Mouse (Mus musculus) CH12.LX (cell line): ENCODE results near the gene Fam241b. TPM values are rescaled to one million over a fixed set of nuclear protein-coding genes. Genes with fewer than 3 reads are reported as not detected.

Experiments used
- DNase-seq: peaks from one replicate; pipeline ENCODE4 v3.0.0-alpha.2; 2013; ENCODE audit errors: extremely low read depth
- H3K27ac ChIP-seq: 2 replicates; pipeline ENCODE4 v1.5.1; 2012; ENCODE audit warnings: low read depth, mild to moderate bottlenecking, control low read depth, moderate library complexity; ENCODE audit not compliant: insufficient read depth
- H3K27me3 ChIP-seq: replicated peaks from 2 replicates; pipeline ENCODE3; 2012; ENCODE audit warnings: inconsistent platforms
- H3K36me3 ChIP-seq, 2 experiments: replicated peaks in 1 of 2; 2 replicates each; pipeline versions ENCODE3 to v1.6.1; 2012; ENCODE audit warnings: inconsistent platforms in 1 of 2, low read length in 1 of 2, mild to moderate bottlenecking in 1 of 2, mixed read lengths in 1 of 2, moderate library complexity in 1 of 2; ENCODE audit not compliant: control insufficient read depth in 1 of 2, insufficient read depth in 1 of 2
- H3K4me1 ChIP-seq, 2 experiments: 2 replicates each; pipeline ENCODE4 v1.6.1; 2012; ENCODE audit warnings: inconsistent platforms in 1 of 2, moderate library complexity in 1 of 2; ENCODE audit not compliant: insufficient read depth in 2 of 2, control insufficient read depth in 1 of 2
- H3K4me2 ChIP-seq: 2 replicates; pipeline ENCODE4 v1.6.1; 2012; ENCODE audit warnings: low read depth, mild to moderate bottlenecking, control low read depth; ENCODE audit not compliant: poor library complexity, insufficient read depth, severe bottlenecking
- H3K4me3 ChIP-seq, 3 experiments: fragments of 150-350 bp in 1 of 3; sonication (generic) in 1 of 3; replicated peaks in 1 of 3; 2 replicates each; pipeline versions ENCODE3 to v1.5.1; 2011 to 2012; ENCODE audit warnings: low read depth in 2 of 3, low read length in 2 of 3, mild to moderate bottlenecking in 2 of 3, moderate library complexity in 2 of 3, control low read depth in 1 of 3, improper control_type of control experiment in 1 of 3, inconsistent platforms in 1 of 3, mixed read lengths in 1 of 3; ENCODE audit not compliant: poor library complexity in 1 of 3
- H3K79me2 ChIP-seq: replicated peaks from 2 replicates; pipeline ENCODE4 v1.6.1; 2012; ENCODE audit warnings: mild to moderate bottlenecking, moderate library complexity; ENCODE audit not compliant: control insufficient read depth, poor library complexity, insufficient read depth, severe bottlenecking; ENCODE audit errors: extremely low read depth
- H3K9ac ChIP-seq: 2 replicates; pipeline ENCODE4 v1.6.1; 2012; ENCODE audit warnings: low read depth, mild to moderate bottlenecking, control low read depth, moderate library complexity; ENCODE audit not compliant: insufficient read depth
- H3K9me3 ChIP-seq: replicated peaks from 2 replicates; pipeline ENCODE3; 2012; ENCODE audit warnings: low read length, inconsistent platforms, mixed read lengths
- BHLHE40 ChIP-seq: IDR thresholded peaks from 2 replicates; pipeline ENCODE4 v1.6.1; 2011; ENCODE audit warnings: mild to moderate bottlenecking, low read depth, low read length, improper control_type of control experiment
- CHD1 ChIP-seq: IDR thresholded peaks from 2 replicates; pipeline ENCODE4 v1.6.1; 2012; ENCODE audit warnings: low read depth, low read length, improper control_type of control experiment, inconsistent platforms
- CHD2 ChIP-seq: IDR thresholded peaks from 2 replicates; pipeline ENCODE4 v1.6.1; 2011; ENCODE audit warnings: low read length, improper control_type of control experiment
- CTCF ChIP-seq, 2 experiments: IDR thresholded peaks in 1 of 2; conservative IDR thresholded peaks in 1 of 2; 2 replicates each; pipeline ENCODE4 v1.5.1; 2011 to 2012; ENCODE audit warnings: low read depth in 2 of 2, low read length in 2 of 2, improper control_type of control experiment in 1 of 2, inconsistent platforms in 1 of 2, mild to moderate bottlenecking in 1 of 2, moderate library complexity in 1 of 2
- GABPA ChIP-seq: IDR thresholded peaks from 2 replicates; pipeline ENCODE4 v1.6.1; 2012; ENCODE audit warnings: low read depth, low read length, improper control_type of control experiment, inconsistent platforms; ENCODE audit not compliant: insufficient replicate concordance
- IRF4 ChIP-seq: IDR thresholded peaks from 2 replicates; pipeline ENCODE4 v1.6.1; 2014; ENCODE audit warnings: low read depth, mild to moderate bottlenecking, inconsistent platforms, low read length, improper control_type of control experiment
- KAT2A ChIP-seq: IDR thresholded peaks from 2 replicates; pipeline ENCODE4 v1.6.1; 2012; ENCODE audit warnings: low read length, improper control_type of control experiment, inconsistent platforms; ENCODE audit not compliant: insufficient replicate concordance
- MAX ChIP-seq: IDR thresholded peaks from 2 replicates; pipeline ENCODE4 v1.6.1; 2011; ENCODE audit warnings: low read length, improper control_type of control experiment
- MEF2A ChIP-seq: IDR thresholded peaks from 2 replicates; pipeline ENCODE4 v1.6.1; 2014; ENCODE audit warnings: low read depth, mild to moderate bottlenecking, inconsistent platforms, low read length, improper control_type of control experiment, borderline replicate concordance
- NELFE ChIP-seq: IDR thresholded peaks from 2 replicates; pipeline ENCODE4 v1.6.1; 2011; ENCODE audit warnings: low read depth, low read length, improper control_type of control experiment
- POLR2AphosphoS2 ChIP-seq: IDR thresholded peaks from 2 replicates; pipeline ENCODE4 v1.6.1; 2011; ENCODE audit warnings: low read depth, low read length, improper control_type of control experiment
- RAD21 ChIP-seq: IDR thresholded peaks from 2 replicates; pipeline ENCODE4 v1.6.1; 2011; ENCODE audit warnings: low read depth, mild to moderate bottlenecking, low read length, improper control_type of control experiment, moderate library complexity
- SMC3 ChIP-seq: IDR thresholded peaks from 2 replicates; pipeline ENCODE4 v1.6.1; 2011; ENCODE audit warnings: low read depth, low read length, improper control_type of control experiment
- TBP ChIP-seq: conservative IDR thresholded peaks from 2 replicates; pipeline ENCODE4 v1.6.1; 2011; ENCODE audit warnings: low read depth, low read length, improper control_type of control experiment
- UBTF ChIP-seq: IDR thresholded peaks from 2 replicates; pipeline ENCODE4 v1.6.1; 2012; ENCODE audit warnings: low read depth, mild to moderate bottlenecking, inconsistent platforms, low read length, improper control_type of control experiment, moderate library complexity
- USF1 ChIP-seq: IDR thresholded peaks from 2 replicates; pipeline ENCODE4 v1.6.1; 2014; ENCODE audit warnings: low read depth, mild to moderate bottlenecking, inconsistent platforms, low read length, improper control_type of control experiment
- USF2 ChIP-seq: conservative IDR thresholded peaks from 2 replicates; pipeline ENCODE4 v1.6.1; 2011; ENCODE audit warnings: low read depth, low read length, improper control_type of control experiment
- ZMIZ1 ChIP-seq: IDR thresholded peaks from 2 replicates; pipeline ENCODE4 v1.6.1; 2012; ENCODE audit warnings: low read depth, mild to moderate bottlenecking, inconsistent platforms, low read length, improper control_type of control experiment
- dilution Hi-C: fragments of 300-500 bp; cut with MboI; formaldehyde crosslinking; loops from 2 replicates; pipeline ENCODE4 v1.14.3; 2020; ENCODE audit warnings: low sequenced_read_pairs; ENCODE audit not compliant: extremely low pct_unique_long_range_greater_than_20kb, extremely low pct_ligation_motif_present
- in situ Hi-C: fragments of 300-500 bp; cut with MboI; formaldehyde crosslinking; loops from 3 replicates; pipeline ENCODE4 v1.14.3; 2019; ENCODE audit warnings: low sequenced_read_pairs, low pct_ligation_motif_present, low pct_unique_long_range_greater_than_20kb, mixed read lengths
- polyA plus RNA-seq: library from polyadenylated mRNA; unstranded; fragments of >175 nt; gene quantifications from 2 replicates; pipeline ENCODE4 v1.2.1, GENCODE M21; 2012; ENCODE audit warnings: low read depth; ENCODE audit not compliant: insufficient read length
- total RNA-seq, 2 experiments: library from RNA; depleted of rRNA; stranded (reverse); fragments of 300-350 nt in 1 of 2; fragments of >200 nt in 1 of 2; gene quantifications; 2 replicates each; pipeline ENCODE4 v1.2.3; 2012 to 2014

Fam241b gene
- total and polyA plus RNA-seq, 3 experiments = 0.38 TPM; not detected in 2

DNA sequence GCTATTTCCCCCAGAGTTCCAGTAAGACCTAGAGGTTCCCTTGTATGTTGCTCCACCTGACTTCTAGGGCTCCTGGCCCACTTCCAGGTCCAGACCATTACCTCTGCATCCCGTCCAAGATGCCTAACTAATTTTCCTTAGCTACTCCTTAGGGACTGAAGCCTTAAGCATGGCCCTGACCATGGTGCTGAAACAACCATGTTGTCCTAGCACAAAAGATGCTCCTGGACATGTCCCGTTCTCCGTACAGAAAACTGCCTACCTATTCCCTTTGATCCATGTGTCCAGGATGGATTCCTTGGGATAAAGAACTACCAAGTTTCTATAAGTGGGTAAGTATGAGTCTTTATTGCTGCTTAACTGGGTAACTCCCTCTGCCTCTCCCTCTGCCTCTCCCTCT is 5.7 kb downstream of the Fam241b start:
- no peak overlapping the region for H3K4me2 ChIP-seq
- in situ Hi-C loops = no loop called here
- no peak for DNase-seq
- peaks cover 10 to 31% of the 10 kb centered on the region in 2 experiments; a peak in 3 of 4 replicates for H3K4me1 ChIP-seq
- H3K9ac ChIP-seq = no peak overlapping the region
- H3K9me3 ChIP-seq = no peaks in the 10 kb centered on the region
- dilution Hi-C loops = no loop called here
- TF ChIP-seq MEF2A (no peak), CHD2 (no peak), USF1 (no peak), UBTF (no peak), SMC3 (no peak)
- no peak overlapping the region for H3K27ac ChIP-seq
- no peak overlapping the region for H3K4me3 ChIP-seq
- H3K27me3 ChIP-seq = peaks cover 76% of the 10 kb centered on the region
- no peaks in the 10 kb centered on the region for H3K79me2 ChIP-seq
- H3K36me3 ChIP-seq = no peaks in the 10 kb centered on the region

DNA sequence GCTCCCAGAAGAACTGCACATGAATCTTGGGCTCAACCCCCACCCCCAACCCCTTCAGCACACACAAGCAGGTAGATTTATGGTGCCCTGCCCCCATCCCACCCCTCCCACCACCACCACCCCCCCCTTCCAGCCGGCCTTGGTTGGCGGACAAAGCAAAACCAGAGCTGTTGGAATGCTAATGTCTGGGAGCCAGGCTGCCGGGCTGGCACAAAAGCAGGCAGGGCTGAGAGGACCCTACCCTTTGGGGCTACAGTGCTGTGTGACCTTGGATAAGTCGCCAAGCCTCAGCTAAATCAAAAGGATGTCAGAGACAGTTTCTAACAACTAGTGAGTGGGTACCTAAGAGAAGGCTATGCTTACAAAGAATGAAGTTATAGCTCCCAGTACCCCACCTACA is 6.6 kb downstream of the Fam241b start:
- dilution Hi-C loops = no loop called here
- TF ChIP-seq NELFE = no peak
- TF ChIP-seq ZMIZ1 = no peak
- TF ChIP-seq CTCF (conservative IDR thresholded peaks at IDR 0.05 in 1 of 2, IDR thresholded peaks at IDR 0.05 in 1 of 2; ENCODE audit: low read depth in 2 of 2, low read length in 2 of 2) = no peak
- no peak for TF ChIP-seq KAT2A
- no peak for TF ChIP-seq UBTF
- no peak for TF ChIP-seq TBP
- no peak for TF ChIP-seq USF1
- TF ChIP-seq BHLHE40 = no peak
- TF ChIP-seq SMC3 = no peak
- TF ChIP-seq CHD1 = no peak
- no peak for TF ChIP-seq USF2
- TF ChIP-seq POLR2AphosphoS2 = no peak
- TF ChIP-seq IRF4 = no peak
- no peak for TF ChIP-seq GABPA
- TF ChIP-seq MAX = no peak
- no peak for TF ChIP-seq RAD21
- DNase-seq = no peak

More for the DNA sequence above, 6.6 kb downstream of the Fam241b start:
- Histone ChIP-seq H3K9me3 (no peaks in the 10 kb centered on the region), H3K4me2 (no peak overlapping the region), H3K9ac (no peak overlapping the region), H3K27ac (no peak overlapping the region), H3K79me2 (no peaks in the 10 kb centered on the region), H3K27me3 (peaks cover 84% of the 10 kb centered on the region), H3K4me3 (no peak overlapping the region), H3K4me1 (peaks cover 13 to 40% of the 10 kb centered on the region in 2 experiments), H3K36me3 (no peaks in the 10 kb centered on the region)
- in situ Hi-C loops = no loop called here
